Mouse (Mus musculus) fat pad, adult 2 months (tissue): ENCODE measurements around the gene Onecut3.

ENCODE experiments used
- DNase-seq: peaks from one replicate; pipeline ENCODE4 v3.0.0-alpha.2; 2011; ENCODE audit warnings: low read depth, low spot score; ENCODE audit errors: extremely low read depth

The Onecut3 gene

DNA sequence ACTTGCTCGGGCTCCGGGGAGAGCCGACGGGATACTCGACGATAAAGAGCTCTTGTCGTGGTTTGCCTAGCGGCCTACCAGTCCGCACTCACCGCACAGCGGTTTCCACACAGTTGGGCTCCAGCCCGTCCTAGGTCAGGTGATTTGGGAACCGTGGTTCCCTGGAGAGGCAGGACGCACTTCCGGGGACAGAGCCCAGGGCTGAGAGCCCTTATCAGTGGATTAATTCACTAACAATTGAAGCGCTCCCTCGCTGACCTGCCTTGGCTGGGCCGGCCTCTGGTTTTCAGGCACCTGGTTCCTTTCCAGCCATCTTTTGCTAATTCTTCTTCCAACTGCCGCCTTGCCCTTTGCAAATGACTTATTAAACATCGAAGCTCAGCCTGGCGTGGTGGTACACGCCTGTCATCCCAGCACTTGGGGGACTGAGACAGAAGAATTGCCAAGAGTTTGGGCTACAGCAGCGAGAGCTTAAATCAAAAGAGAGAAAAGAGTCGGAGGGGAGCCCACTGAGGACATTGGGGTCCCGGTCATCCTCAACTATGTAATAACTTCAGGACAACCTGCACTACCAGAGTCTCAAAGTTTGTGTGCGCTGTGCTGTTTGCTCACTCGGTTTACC, 9.1 kb downstream of the Onecut3 start:
- DNase-seq, result no peak

DNA sequence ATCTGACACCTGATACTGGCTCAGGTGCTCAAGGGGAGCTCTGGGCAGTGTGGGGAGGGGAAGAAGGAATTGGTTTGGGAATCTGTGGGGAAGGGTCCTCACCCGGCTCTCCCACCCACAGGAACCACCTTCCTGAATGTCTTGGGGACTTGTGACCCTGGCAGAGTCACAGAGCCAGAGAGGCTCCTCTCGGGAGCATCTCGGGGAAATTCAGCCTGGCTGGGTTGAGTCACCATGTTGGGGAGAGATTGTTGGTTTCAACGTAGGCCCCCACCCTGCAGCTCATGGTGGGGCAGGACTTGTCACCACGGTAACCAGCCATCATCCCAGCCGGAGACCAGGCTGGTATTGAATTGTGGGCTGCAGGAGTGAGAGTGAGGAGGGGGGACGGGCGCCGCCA, 10.1 kb downstream of the Onecut3 start:
- DNase-seq, result no peak

DNA sequence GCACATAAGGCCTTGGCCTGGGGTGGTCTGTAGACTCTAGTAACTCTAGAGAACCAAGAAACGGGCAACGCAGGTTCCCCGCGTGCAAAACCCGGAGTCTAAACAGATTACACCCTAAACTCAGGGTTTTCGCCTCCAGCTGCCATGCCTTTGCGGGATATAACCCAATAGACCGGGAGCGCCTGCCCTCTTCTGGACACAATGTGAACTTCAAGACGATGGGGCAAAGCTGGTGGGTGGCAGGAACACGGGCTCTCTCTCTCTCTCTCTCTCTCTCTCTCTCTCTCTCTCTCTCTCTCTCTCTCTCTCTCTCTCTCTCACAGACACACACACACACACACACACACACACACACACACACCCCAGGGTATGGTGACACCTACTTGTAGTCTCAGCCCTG, 11.6 kb downstream of the Onecut3 start:
- no peak for DNase-seq

DNA sequence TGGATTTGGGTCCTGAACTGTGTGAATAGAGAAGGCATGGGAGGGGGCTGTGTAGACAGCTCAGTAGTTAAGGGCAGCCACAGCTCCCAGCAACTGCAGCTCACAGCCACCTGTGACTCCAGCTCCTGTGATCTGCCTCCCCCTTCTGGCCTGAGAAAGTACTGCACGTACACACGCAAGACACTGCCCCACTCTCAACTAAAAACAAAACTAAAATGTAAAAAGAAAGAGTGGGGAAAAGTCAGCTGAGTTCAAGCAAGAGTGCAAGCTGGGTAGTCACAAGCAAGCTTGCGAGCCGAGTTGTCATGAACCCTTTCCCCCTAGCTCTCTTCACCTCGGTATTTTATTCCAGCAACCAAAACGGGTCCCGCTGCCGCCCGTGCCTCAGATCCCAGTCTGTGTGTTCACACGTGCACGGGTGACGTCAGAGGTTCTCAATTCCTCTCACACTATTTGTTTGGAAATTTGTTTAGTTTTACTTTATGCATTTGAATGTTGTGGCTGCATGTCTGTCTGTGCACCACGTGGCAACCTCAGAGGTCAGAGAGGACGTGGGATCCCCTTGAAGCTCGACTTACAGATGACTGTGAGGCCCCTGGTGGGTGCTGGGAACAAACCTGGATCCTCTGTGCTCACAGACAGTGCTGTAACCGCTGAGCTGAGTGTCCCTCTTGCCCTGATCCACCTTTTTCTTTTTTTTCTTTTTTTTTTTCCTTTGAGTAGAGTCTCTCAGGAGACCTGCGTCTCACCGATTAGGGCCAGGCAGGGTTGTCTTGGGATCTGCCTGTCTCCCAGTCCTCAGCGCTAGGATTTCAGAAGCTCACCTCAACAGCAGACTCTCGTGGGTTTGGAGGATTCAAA, 15.0 kb downstream of the Onecut3 start:
- no peak for DNase-seq

DNA sequence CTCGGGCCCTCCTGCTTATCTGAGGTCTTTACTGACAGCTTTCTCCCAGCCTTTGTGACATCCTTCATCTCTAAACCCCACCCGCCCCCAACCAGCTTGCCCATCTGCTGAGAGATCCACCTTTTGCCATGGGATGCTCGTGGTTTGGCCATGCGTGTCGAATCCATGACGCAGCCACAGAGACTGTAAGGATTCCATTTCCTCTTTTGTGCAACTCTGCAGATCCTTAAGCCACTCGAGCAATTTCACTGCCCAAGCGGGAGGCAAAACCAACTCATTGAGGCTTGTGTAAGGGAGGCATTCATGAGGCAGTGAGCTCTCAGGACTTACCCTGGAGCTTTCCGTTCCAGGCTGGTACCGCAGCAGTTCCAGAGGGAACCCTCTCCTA, 15.6 kb downstream of the Onecut3 start:
- no peak for DNase-seq

DNA sequence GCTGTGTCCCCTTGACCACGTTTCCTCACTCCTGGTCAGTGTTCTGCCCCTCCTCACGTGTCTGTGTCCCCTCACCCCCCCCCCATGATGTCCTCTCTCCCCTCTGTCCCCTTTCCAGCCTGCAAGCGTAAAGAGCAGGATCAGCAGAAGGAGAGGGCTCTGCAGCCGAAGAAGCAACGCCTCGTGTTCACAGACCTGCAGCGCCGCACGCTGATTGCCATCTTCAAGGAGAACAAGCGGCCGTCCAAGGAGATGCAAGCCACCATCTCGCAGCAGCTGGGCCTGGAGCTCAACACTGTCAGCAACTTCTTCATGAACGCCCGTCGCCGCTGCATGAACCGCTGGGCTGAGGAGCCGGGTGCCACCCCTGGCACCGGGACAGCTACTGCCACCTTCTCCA, 19.1 kb downstream of the Onecut3 start:
- DNase-seq, result no peak

DNA sequence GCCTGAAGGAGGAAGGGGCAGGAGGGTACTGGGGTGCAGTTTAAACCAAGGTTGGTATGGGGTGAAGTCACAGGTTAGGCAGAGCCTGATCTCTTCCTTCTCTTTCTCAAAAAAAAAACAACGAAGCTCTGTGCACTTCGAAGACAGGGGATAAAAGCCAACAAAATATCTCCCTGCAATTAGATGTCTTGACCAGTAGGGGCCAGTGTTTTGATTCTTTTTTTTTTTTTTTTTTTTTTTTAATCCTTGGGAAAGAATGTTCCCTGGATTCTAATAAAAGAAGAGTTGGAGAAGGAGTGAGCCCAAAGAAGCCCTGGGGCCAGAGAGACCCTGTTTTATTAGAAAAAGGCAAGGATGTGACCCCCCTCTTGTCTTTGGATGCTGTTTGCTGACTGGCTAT, 24.7 kb downstream of the Onecut3 start:
- no peak for DNase-seq

DNA sequence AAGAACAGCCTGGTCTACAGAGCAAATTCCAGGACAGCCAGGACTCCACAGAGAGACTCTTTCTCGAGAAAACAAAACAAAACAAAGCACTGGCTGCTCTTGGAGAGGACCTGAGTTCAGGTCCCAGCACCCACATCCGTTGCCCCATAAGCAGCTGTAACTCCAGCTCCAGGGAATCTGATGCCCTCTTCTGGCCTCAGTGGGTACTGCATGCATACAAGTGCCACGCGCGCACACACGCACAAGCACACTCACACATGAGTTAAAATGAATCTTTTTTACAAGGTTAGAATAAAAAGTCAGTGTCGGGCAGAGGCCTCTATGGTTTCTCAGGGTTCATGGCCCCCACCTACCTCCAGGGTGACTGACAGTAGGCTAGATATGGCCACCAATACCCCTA, 28.7 kb downstream of the Onecut3 start:
- no peak for DNase-seq

DNA sequence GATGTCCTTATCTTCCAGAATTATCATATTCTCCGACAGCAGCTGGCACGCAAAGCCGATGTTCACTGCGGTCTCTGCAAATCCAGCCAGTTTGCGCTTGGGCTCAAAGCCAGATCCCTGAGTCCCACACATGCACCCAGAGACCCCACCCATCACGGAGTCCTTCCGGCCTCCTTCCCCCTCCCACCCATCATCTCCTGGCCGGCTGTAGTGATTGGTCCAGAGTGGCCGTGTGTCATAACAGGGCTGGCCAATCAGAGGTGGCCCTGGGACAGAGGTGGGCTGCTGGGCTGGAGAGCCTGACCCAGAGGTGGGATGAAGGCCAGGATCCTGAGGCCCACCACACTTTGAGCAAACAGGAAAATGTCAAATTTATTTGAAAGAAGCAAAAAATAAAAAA, 31.5 kb downstream of the Onecut3 start:
- DNase-seq, result no peak

DNA sequence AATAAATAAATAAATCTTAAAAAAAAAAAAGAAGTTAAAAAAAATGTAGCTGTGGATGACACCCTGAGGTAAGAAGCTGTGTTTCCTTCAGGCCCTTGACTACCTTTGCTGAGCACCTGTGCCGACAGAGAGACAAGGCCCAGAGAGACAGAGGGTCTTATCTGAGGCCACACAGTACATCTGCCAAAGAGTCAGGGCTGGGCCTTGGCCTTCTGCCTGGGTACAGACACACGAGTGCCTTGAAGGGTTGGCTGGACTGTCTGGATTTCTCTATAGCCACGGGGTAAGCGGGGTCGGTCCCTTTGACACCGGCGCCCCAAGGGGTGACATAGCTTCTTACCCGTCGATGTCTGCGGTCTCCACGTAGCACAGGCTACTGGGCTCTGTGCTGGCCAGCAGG, 38.1 kb downstream of the Onecut3 start:
- DNase-seq, result no peak

DNA sequence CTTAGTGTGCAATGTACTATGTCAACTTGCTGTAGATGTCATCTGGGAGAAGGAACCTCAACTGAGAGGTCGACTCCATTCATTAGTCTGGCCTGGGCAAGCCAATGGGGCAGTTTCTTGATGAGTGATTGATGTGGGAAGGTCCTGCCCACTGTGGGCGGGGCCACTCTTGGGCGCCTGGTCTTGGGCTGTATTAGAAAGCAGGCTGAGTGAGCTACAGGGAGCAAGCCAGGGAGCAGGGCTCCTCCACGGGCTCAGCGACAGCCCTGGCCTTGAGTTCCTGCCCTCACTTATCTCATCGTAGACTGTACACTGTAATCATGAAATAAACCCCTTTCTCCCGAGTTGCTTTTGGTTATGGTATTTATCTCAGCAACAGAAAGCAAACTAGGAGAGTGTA, 39.1 kb downstream of the Onecut3 start:
- no peak for DNase-seq

DNA sequence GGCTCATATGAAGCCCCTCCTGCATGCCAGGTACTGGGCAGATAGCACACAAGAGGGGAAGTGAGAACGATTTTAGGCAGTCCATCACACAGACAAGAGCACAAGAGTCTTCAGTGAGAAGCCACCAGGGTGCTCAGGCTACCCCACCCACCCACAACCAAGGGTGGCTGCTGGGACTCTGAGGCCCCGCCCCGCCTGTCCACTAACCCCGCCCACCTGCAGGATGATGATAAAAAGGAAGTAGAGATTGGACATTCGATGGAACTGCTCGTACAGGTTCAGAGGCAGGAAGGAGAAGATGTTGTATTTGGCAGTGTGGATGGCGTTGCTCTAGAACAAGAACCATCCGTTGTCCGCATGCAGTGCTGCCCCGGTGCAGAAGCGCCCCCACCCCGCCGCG, 40.4 kb downstream of the Onecut3 start:
- no peak for DNase-seq

DNA sequence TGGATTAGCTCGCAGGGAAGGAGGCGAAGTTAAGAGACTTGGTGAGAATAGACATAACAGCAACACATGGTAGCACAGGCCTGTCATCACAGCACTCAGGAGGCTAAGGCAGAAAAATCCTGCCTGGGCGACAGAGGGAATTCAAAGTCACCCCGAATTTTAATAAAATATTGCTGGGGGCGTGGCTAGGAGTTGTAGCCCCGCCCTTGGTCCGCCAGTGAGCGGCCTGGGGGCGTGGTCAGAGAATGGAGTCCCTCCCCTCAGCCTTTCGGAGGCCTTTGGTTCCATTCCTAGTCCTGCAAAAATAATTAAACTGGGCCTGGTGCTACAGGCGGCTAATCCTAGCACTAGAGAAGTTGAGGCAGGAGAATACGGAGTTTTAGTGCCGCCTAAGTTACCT, 41.1 kb downstream of the Onecut3 start:
- no peak for DNase-seq

DNA sequence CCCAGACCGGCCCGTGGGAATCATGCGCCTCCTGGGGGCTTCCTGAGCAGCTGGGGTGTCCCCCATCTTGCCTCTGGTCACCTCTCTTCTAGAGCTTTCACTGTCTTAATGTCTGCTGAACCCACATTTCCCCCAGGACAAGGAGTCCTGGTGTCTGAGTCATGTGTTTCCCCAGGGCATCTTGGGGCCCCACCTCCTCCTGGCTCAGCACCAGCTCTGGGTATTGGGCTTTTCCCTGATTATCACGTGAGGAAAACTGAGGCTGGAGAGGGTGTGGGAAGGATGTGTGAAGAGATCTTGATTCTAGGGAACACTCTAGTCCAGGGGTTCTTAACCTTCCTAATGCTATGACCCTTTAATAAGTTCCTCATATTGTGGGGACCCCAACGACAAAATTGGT, 43.5 kb downstream of the Onecut3 start:
- no peak for DNase-seq

DNA sequence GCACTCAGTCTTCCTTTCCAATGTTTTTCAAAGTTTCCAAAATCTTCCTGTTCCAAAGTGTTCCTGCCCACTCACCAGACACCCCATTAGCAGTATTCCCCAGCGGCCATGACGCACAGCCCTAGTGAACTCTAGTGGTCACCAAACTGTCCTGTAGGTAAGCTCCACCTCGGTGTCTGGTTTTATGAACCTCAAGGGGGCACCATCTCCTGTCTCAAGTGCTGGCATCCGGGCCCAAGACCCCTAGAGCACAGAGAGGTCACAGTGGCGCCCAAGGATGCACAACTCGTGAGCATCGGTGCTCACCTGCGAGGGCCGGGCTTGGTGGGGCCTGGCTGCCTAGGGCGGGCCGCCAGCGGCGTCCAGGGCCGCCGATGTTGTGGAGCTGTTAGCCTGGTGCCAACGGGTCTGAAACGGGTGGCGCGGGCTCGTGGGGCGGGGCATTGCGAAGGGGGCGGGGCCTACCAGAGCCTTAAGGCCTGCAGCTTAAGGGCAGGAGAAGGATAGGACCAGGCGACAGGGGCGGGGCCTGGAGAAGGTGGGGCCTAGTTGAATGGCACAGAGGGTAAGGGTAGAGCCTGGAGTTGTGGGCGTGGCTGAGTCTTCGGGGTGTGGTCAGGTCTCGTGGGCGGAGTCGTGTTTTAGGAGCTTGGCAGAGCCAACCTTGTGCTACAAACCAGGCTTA, 44.2 kb downstream of the Onecut3 start, which contains the start of gene Atp8b3:
Atp8b3 (minus strand) TSS at position 415 of the 685 bp plus-strand sequence.
- DNase-seq, result peak; percentile 39

DNA sequence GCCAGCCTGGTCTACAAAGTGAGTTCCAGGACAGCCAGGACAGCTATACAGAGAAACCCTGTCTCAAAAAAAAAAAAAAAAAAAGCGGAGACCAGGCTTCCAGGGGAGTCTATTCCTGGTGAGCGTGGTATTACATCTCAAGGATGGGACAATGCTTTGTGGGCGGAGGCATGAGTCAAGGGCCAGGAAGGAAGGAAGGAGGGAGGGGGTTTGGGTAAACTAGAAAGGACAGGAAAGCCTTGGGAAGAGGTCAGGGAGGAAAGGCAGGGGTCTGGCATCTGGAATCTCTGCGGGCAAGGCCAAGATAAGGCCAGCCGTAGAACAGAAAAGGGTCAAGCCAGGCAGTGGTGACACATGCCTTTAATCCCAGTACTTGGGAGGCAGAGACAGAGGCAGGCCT, 44.9 kb downstream of the Onecut3 start:
- no peak for DNase-seq

DNA sequence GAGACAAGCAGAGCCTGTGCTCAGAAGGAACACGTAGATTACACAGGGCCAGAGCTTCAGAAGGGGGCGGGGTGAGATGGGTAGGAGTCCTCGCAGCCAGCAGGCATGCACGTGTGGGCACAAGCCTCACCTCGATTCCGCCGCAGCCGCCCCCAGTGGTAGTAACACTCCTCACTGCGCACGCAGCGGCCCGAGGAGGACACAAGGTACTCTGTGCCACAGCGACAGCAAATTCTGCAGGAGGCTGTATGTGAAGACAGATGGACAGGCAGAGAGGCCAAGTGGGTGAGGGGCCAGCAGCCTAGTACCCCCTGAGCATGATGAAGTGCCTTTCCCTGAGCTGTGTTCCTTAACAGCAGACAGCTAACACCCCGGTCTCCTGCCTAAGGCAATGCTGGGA, 49.2 kb downstream of the Onecut3 start:
- DNase-seq, result no peak

DNA sequence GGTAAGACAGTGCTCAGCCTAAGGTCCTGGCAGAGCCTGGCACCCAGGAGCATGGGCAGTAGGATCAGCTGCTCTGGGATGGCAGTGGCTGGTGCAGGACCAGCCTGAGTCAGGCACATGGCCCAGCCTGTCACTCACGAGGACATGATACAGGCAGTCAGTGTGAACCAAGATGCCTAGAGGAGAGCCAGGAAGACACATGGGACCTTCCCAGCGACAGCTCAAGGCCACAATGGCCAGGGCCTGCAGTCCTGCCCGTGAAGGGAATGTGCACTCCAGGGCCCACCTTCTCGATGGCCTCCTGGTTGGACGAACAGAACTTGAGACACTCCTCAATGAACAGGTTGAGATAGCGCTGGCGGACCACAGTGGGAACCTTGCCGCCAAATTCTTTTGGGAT, 51.0 kb downstream of the Onecut3 start:
- DNase-seq, result no peak

DNA sequence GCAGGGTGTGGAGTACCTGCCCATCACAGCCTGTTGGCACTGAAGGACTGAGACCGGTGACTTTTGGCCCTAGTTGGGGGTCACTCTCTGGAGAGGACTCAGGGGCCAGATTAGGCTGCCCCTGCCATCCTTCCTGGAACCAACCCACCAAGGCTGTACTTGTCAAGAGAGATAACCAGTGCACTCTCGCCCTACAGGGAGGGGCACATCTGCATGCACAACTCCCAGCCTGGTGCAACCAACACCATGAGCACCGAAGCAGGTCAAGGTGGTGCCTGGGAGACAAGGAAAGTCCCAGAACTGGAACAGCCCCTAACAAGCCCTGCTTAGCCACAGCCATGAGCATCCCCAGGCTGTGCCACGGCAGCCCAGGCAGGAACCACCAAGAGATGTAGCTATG, 52.3 kb downstream of the Onecut3 start:
- DNase-seq, result no peak

DNA sequence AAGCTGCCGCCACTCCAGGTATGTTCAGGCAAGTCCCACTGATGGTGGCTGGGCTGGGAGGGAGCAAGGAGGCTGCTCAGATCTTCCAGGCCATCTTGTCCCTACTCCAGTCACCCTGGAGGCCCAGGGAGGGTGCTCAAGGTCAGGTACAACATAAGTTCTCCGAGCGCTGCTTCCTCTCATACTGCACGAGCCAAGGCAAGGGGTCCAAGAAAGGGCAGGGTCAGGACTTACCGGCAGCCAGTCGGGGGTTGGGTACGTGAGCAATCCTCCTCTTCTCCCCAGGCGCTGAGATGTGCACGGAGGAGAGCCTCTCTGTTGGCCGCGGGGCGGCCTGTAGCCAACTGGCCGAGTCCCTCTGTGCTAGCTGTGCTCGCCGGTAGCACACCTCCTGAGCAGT, 52.9 kb downstream of the Onecut3 start:
- no peak for DNase-seq

DNA sequence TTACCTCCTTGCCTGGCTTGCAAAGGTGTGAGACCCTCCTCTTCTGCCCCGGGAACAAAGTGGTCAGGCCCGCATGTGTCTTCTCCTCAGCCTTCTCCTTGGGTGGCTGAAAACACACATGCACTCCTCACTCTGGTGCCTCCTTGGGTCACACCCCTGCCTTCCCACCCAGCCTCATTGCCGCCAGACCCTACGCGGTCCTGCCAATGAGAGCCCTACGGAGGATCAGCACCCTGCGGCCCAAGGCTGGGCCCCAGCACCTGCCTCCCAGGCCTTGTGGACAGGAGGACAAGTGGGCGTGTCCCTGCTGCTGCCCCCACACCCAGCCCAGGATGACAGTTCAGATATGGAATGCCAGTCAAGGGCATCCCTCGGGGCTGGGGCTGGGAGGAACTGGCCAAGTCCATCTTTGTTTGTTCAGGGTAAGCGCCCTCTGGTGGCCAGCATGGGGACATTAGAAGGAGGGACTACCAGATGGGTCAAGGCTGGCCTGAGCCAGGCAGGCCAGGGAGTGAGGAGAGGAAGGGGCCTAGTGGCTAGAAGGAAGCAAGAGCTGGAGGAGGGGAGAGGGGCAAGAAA, 53.9 kb downstream of the Onecut3 start:
- DNase-seq, result no peak

DNA sequence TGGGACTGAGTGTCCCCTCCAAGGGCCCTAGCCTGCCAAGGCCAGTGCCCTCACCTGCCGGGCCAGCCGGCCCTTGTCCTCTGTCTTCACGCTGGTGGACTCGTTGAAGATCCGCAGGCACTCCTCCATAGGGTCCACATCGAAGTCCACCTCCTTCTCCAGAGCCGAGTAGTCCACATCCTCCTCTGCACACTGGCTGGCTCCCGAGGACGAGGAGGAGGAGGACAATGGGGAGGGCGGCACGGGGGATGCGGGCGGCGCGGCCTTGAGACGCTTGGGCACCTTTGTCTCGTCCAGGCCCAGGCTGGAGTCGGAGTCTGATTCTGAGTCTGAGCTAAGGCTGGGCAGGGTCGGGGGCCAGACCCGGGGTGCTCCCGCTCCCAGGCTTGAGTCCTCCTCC, 54.6 kb downstream of the Onecut3 start:
- no peak for DNase-seq
